Mouse (Mus musculus) brain, adult 2 months (tissue): ENCODE measurements at regions not wholly inside any gene's neighbourhood (a gene's known extent, or its start where the extent isn't known, plus 50 kb on each side); places are given as distances from the start of the nearest gene placed in this dataset.

Experiments
- DNase-seq: peaks from one replicate; pipeline ENCODE4 v3.0.0; 2011; ENCODE audit warnings: low read depth, low spot score

DNA sequence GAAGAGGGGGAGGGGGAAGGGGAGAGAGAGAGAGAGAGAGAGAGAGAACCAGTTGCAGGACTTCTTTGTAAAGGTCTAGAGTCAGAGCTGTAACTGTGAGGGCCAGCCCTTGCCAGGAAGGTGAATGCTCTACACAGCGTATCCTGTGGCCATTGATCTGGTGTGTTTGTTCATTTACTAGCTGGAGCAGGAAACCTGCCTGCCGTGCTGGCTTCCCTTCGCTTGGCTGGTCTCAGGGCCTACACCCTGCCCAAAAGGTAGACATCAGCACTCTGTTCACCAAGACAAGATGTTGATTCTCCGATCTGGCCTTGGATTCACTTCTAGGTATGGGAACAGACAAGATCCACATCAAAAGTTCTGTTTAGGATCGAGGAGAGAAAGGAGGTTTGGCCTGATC, 87.5 kb upstream of the Haao start:
- no peak for DNase-seq

DNA sequence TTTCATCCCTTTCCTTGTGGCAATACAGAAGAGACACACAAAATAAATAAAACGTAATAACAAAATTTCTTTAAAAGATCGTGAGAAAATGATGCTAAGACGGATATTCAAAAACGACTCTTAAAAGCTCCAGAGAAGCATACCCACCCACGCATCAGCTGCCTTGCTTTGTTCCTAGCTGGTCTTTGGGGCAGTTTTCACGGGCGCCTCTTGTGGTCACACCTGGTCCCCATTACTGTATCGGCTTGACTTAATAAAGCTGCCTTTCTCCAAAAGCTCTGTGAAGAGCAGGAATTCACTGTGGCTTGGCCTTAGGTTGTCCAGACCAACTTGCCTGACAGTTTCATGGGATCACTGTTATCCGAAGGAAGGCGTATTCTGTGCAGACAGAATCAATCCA, 86.0 kb upstream of the Haao start:
- peak; percentile 56 for DNase-seq

- no peak for DNase-seq
Observed at GRCm38 (mm10) chr17:83930401-83930800, 82.6 kb upstream of the Haao start.

GRCm38 (mm10) chr17:83927749-83928387, 80.1 kb upstream of the Haao start:
- no peak for DNase-seq

DNA sequence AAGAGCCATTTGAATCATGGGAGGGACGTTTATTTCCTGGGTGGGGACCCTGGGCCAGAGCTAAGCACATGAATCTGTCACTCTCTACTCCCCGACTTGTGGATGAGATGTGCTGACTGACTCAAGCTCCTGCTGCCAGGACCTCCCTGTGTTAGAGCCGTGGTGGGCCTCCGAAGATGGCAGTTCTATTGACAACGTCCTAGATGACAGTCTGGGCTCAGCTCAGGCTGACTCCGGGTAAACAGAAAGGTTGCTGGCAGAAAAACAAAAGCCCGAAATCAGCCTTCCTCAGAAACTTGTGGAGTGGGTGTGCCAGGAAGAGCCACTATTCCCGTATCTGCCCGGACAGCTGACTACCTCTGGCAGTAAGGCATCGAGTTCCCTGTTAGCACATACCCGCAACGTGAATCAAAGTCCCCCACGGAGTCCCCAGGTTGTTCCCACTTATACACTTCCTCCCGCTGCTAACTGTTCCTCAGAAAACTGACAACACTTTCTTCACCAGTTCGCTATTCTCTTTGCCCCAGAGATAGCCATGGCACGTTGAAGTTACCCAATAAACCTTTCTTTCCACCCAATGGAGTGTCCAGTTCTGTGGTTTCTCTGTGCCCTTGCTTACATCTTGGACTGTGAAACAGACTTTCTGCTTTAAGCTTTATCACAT, 76.6 kb upstream of the Haao start:
- DNase-seq = no peak

DNA sequence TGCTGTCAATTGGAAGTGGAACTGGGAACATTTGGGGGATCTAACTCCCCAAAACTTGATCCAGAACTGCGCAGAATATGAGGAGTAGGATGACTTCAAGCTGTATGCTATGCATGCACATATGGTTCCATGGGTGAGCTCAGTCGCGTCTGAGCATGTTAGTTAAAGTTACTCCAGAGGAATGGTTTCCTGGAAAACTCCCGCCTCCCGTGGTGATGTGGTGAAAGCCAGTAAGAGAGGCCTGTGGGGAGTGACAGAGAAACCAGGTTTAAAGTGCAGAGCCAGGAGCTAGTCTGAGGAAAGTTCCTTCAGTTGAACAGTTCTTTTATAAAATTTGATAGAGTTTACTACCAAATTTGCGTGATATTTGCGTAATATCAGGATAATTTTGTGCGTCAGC, 73.1 kb upstream of the Haao start:
- DNase-seq = no peak

DNA sequence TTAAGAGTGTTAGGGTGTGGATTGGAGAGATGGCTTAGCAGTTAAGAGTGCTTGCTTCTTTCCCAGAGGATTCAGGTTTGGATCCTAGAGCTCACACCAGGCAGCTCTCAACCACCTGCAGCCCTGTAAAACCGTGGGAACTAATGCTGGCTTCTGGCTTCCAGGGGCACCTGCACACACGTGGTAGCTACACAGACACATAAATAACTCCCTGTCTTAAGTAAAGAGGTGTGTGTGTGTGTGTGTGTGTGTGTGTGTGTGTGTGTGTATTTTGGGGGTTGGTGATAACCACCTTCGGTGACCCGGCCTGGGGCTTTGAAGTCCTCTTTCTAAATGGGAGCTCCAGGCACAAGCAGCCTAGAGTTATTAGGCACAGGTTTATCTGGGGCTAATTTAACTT, 72.5 kb upstream of the Haao start:
- DNase-seq = no peak

DNA sequence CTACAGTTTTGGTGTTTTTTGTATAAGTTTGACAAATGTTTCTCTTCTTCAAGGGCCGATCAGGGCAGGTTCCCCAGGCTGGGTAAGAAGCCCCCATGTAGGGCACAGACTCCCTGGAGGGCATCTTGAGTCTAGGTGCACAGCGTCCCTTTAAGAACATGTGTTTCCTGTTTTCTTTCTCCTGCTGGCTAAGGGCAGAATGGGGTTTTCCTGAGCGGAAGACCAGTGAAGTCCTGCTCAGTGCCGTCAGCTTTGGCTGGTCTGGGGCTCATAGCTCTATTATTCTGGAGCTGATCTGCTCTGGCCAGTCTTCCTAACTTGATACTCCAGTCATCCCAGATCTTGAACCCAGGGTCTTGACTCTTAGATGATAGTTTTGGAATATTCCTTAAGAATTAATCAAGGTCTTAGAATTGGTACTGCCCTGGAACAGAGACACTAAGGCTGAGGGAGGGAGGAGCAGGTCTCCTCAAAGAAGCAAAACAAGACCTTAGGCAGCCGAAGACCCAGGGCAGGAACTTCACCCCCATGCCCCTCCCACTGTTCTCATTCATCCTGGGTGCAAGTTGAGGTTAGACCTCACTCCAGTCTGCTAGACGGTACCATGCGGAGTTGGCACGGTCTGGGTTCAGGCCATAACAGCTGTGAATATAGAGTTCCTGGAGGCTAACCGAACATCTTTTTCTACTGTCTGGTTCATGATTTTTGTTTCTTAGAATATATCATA, 70.8 kb upstream of the Haao start:
- no peak for DNase-seq

DNA sequence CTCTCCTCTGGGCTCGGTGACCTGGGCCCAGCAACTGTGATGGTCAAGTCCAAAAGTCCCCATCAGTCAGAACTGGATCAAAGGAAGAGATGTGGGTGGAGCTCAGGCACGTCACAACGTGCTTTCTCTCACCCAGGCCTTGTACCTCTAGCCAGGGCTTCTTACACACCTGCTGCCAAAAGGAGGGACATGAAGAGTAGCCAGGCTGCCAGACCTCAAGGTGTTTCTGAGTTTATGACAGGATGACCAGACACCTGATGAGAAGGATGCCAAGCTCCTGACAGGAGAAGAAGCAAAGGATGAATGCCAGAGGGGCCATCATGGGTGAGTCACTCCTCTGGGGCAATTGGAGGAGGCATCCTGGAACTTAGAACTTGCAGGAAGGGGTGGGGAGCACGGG, 70.0 kb upstream of the Haao start:
- no peak for DNase-seq

DNA sequence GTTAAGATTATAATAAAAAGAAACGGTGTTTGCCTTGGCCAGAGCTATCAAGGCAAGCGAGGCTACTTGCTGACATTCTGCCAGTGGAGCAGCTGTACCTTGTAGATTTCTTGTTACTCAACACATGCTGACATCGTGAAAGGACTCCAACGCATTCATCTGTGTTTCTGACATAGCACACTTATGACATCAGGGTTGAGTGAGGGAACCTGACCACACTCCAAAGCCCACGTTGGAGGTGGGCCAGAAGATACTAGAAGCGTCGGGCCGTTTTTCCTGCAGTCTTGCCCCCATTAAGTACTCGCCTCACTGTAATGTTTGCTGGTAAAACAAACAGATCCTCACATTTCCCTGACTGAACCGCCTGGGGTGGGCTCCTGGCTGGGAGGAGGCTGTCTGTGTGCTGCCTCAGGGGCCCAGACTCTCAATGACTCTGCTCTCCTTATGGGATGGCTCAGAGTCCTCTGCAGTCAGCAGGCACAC, 69.0 kb upstream of the Haao start:
- DNase-seq = peak; percentile 56

GRCm38 (mm10) chr17:83915034-83915433, 67.3 kb upstream of the Haao start:
- DNase-seq = no peak

GRCm38 (mm10) chr17:83914603-83915002, 66.8 kb upstream of the Haao start:
- DNase-seq = no peak

DNA sequence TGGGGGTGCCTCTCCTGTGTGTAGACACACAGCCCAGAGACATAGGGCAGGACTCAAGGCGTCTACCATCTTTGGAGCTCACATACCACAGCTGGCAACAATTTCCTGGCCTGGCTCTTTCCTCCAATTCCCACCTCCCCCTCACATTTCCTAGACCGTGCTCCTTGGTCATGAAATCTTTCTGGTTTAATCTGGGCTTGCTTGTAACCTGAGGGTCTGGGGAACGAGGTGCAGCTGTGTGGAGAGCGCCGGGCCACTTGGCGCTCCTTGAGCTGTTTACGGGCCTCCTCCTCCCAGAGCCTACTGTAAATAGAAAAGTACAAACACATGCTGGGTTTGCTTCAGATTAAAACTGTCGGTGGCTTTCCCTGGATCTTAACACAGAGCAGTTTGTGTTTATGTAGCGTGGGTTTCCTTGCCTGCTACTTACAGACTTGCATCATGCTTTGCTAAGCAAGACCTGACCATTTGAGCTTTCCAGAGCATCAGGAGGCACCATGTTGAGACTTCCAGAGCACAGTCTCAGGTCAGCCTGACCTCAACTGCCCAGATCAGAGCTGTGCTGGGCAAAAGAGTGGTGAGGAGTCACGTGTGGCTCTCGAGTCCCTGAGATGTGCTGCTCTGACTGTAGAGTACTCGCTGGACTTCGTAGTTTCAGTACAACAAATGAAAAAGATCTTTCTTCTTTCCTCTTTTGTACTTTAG, 66.1 kb upstream of the Haao start:
- DNase-seq = peak; percentile 24

DNA sequence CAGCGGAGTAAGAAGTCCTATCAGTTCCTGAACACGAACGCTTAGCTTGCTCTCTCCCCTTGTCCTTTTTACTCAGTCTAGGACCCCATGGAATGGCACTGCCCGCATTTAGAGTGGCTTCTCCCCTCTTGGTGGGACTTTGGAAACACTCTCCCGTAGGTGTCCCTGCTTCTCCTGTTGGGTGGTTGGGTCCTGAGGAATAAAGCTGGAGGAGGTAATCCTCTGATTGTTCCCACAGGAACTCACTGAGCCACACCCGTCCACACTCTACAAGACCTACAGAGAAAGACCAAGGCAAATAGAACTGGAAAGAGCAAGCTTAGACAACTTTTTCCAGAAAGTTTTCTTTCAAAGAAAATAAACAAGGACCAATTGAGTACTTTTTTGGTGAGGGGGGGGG, 64.7 kb upstream of the Haao start:
- no peak for DNase-seq

GRCm38 (mm10) chr17:83908811-83909210, 61.0 kb upstream of the Haao start:
- DNase-seq = no peak

- no peak for DNase-seq
Observed at GRCm38 (mm10) chr17:83907538-83907937, 59.8 kb upstream of the Haao start.

GRCm38 (mm10) chr17:83906751-83907537, 59.2 kb upstream of the Haao start:
- DNase-seq = no peak

GRCm38 (mm10) chr17:83903467-83903866, 55.7 kb upstream of the Haao start:
- peak; percentile 86 for DNase-seq

DNA sequence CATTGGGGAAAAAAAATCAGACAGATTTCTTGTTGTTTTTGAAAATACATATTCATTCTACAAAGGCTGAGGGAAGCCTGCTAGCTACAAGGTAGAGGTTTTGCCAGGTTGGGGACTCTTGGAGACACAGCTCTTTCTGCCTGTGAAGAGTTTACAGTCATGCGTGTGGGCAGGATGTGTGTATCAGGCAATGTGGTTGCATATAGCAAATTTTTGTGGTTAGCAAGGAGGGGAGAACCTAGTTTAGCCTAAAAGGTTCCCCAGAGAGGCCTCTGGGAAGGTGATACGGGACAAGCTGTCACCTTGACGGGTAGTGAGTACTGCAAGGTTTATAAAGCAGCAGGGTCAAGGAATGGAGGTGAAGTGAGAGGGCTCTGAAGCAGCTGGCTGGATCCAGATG, 54.8 kb upstream of the Haao start:
- DNase-seq = no peak

GRCm38 (mm10) chr17:83902091-83902490, 54.3 kb upstream of the Haao start:
- no peak for DNase-seq

- DNase-seq = no peak
Observed at GRCm38 (mm10) chr17:83899588-83900152, 51.9 kb upstream of the Haao start.
